Mouse (Mus musculus) heart, adult 2 months (tissue): ENCODE measurements around the gene Tchhl1. TPM values are rescaled to one million over a fixed set of nuclear protein-coding genes. Genes with fewer than 3 reads are reported as not detected.

Experiments
- DNase-seq, 2 experiments: peaks; one replicate each; pipeline ENCODE4 v3.0.0; 2021
- H3K27ac ChIP-seq: fragments of 200-600 bp; 2 replicates; pipeline ENCODE4 v1.8.1; 2022
- H3K27me3 ChIP-seq: fragments of 200-500 bp; 2 replicates; pipeline ENCODE4 v1.6.1; 2012; ENCODE audit warnings: mild to moderate bottlenecking, low read length, inconsistent platforms, mixed read lengths; ENCODE audit not compliant: control insufficient read depth, insufficient read depth
- H3K36me3 ChIP-seq: fragments of 200-500 bp; 2 replicates; pipeline ENCODE4 v1.6.1; 2012; ENCODE audit warnings: low read length, inconsistent platforms; ENCODE audit not compliant: control insufficient read depth, insufficient read depth
- H3K4me1 ChIP-seq: fragments of 200-500 bp; 2 replicates; pipeline ENCODE4 v1.6.1; 2011; ENCODE audit warnings: low read length; ENCODE audit not compliant: control insufficient read depth, insufficient read depth
- H3K4me3 ChIP-seq: fragments of 200-600 bp; 2 replicates; pipeline ENCODE4 v1.8.1; 2022
- H3K79me2 ChIP-seq: fragments of 200-500 bp; replicated peaks from 2 replicates; pipeline ENCODE4 v1.6.1; 2012; ENCODE audit warnings: mild to moderate bottlenecking, inconsistent platforms, low read length, moderate library complexity, mixed read lengths; ENCODE audit not compliant: control insufficient read depth, insufficient read depth
- H3K9ac ChIP-seq: fragments of 200-500 bp; 2 replicates; pipeline ENCODE4 v1.6.1; 2012; ENCODE audit warnings: low read depth, mild to moderate bottlenecking, control low read depth, inconsistent platforms, low read length, mixed read lengths
- CTCF ChIP-seq: fragments of 200-600 bp; IDR thresholded peaks from 2 replicates; pipeline ENCODE4 v1.8.1; 2022; ENCODE audit warnings: antibody characterized with exemption, mild to moderate bottlenecking, moderate library complexity
- EP300 ChIP-seq: fragments of 200-500 bp; IDR thresholded peaks from 2 replicates; pipeline ENCODE4 v1.6.1; 2011; ENCODE audit warnings: low read depth, low read length, control low read depth; ENCODE audit not compliant: insufficient read depth
- POLR2A ChIP-seq: fragments of 200-500 bp; IDR thresholded peaks from 2 replicates; pipeline ENCODE4 v1.6.1; 2011; ENCODE audit warnings: mild to moderate bottlenecking, low read depth, low read length, control low read depth; ENCODE audit not compliant: insufficient read depth
- WGBS: fragments of 180-500 bp; shearing (Covaris S2); methylation state at CpG from one replicate; pipeline ENCODE4 v1.1.7; 2018; 5-methylcytosine and 5-hydroxymethylcytosine counted together
- intact Hi-C: fragments of 180-260 bp; cut with DNase I; formaldehyde crosslinking; loops from one replicate; pipeline ENCODE4 v1.15.1; 2025
- microRNA-seq, 2 experiments: library from miRNA; unstranded; fragments of <30 nt; microRNA quantifications; one replicate each; pipeline ENCODE4 v1.2.0; 2021
- polyA plus RNA-seq: library from polyadenylated mRNA; depleted of rRNA; stranded (reverse); fragments of >200 nt; gene quantifications from 2 replicates; pipeline ENCODE4 v1.2.3, GENCODE M21; 2012; rRNA removed
- total RNA-seq, 2 experiments: library from RNA; stranded (reverse); gene quantifications; 2 replicates each; pipeline ENCODE4 v1.2.3; 2021

Tchhl1 gene
- total and polyA plus RNA-seq, 3 experiments = not detected

DNA sequence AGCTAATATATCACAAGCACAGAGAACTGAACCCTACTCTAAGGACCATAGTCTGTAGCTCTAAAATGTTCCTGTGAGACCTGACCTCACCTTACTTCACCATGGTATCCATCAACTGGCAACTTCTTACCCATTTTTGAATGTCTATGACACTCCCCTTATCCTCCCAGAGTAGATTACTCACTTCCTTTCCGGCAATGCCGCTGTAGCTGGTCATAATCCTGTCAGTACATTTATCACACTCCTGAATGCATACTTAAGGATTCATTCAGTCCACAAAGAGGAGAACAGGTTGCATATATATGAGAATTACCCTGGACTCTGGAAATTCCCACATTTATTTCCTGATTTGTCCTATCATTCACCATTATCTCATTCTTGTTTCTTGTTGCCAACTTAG, 48.8 kb downstream of the Tchhl1 start:
- Histone ChIP-seq H3K79me2 (no peaks in the 10 kb centered on the region), H3K4me3 (no peak overlapping the region), H3K27ac (no peak overlapping the region), H3K36me3 (no peaks in the 10 kb centered on the region), H3K9ac (no peak overlapping the region), H3K27me3 (no peaks in the 10 kb centered on the region), H3K4me1 (peaks cover 2% of the 10 kb centered on the region)
- no peak for TF ChIP-seq POLR2A
- 36% methylated on average over 2 of the region's 2 CpGs for WGBS
- intact Hi-C loops = no loop called here
- no peak for DNase-seq

DNA sequence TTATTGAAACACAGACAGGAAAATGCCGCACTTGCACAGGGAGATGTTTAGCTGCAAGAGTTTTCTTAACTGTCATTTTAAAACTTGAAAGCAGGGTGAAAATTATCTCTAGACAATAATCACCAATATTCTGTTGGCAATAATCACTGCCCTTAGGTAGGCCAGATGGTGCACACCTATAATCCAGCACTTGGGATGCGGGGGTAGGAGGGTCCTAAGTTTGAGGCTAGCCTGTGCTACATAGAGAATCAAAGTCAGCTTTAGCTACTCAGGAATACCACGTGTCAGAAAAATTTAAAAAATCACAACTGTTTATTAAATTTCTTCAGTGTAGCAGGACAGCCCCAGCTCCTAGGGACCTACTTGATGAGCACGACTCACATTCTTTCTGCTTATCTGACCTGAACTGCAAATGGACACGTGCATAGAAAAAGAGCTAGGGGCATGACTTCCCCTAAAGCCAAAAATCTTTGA, 51.3 kb downstream of the Tchhl1 start:
- peak overlapping the region; percentile 84 for H3K27ac ChIP-seq

DNA sequence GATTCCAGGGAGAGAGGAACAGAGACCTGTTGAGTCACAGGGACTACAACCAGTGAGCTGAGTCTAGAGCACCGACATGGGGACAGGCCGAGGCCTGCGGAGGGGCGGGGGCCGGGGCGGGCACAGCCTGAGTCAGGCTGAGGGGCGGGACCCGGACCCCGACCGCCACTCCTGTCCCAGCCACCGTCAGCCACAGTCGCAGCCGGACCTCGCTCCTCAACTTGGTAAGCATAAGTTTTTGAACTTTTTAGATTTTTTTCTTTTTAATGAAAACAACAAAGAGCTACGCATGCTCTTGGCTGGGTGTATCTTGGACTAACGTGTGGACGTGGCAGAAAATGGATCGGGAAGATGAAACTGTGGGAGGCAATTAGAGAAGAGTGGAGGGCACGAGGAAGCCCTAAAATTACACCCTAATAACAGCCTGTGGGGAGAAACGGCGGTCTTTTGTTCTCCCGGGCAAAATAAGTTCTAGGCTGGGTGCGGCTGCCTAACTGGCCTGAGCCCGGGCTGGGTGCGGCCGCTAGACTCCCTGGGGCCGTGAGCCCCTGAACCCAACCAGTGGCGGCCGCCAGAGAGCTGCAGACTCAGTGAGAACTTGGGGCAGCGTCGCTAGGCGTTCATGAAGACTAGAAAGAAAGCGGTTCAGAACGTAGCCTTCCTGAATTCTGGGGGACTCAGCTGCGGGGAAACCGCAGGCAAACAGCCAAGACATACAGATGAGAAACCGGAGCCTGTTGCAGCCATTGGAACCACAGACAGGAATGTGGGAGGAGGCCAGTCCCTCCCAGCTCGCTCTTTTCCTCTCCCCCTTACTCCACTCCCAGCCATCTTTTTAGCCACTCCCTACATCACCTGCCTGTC, 52.0 kb downstream of the Tchhl1 start, which contains the start of gene S100a11:
Gene S100a11, plus strand, starts transcription at position 159 of the 864 bp plus-strand sequence.
- Histone ChIP-seq H3K27me3 (no peaks in the 10 kb centered on the region), H3K9ac (peak within 1 kb of the TSS; percentile 81), H3K79me2 (no peaks in the 10 kb centered on the region), H3K36me3 (peaks cover 6% of the 10 kb centered on the region; the same call in 1 of the 2 replicates), H3K4me1 (peaks cover 7% of the 10 kb centered on the region), H3K27ac (peak within 1 kb of the TSS; percentile 84), H3K4me3 (peak within 1 kb of the TSS; percentile 72)
- intact Hi-C loops = no loop called here
- DNase-seq = peak; percentile 80 to 82
- TF ChIP-seq CTCF (peak; percentile 18; the same call in 1 of the 2 replicates), EP300 (0 out of 2 replicates have a peak, but pooled peaks have one; percentile 8), POLR2A (peak; percentile 92)
- under 1% methylated on average over 38 of the region's 38 CpGs for WGBS

More for the DNA sequence above, 51.3 kb downstream of the Tchhl1 start:
- H3K79me2 ChIP-seq = no peaks in the 10 kb centered on the region
- TF ChIP-seq POLR2A (no peak), CTCF (no peak), EP300 (no peak)
- peaks cover 6% of the 10 kb centered on the region; the same call in 1 of the 2 replicates for H3K36me3 ChIP-seq
- H3K9ac ChIP-seq = no peak overlapping the region
- WGBS = 53% methylated on average over 5 of the region's 5 CpGs
- intact Hi-C loops = no loop called here
- DNase-seq = no peak
- H3K27me3 ChIP-seq = no peaks in the 10 kb centered on the region
- H3K4me3 ChIP-seq = peak overlapping the region; percentile 72
- H3K4me1 ChIP-seq = peaks cover 7% of the 10 kb centered on the region

Small RNA genes within 50 kb of the gene (microRNA-seq; reads per million reads assigned to microRNA genes)
- 0 reads per million in 2 experiments for gene Gm22752

Other genes with a start within 250 kb of the Tchhl1 start
- not detected for gene Flg, start 195.2 kb upstream of the Tchhl1 start, total RNA-seq
- gene Flg, start 195.2 kb upstream of the Tchhl1 start, polyA plus RNA-seq = not detected in 2 replicates
- under 1 TPM in 1 of 2 experiments, not detected in 1; 0.03 TPM for gene Hrnr, start 149.0 kb upstream of the Tchhl1 start, total RNA-seq
- gene Hrnr, start 149.0 kb upstream of the Tchhl1 start, polyA plus RNA-seq = not detected in 2 replicates
- gene Rptn, start 75.1 kb upstream of the Tchhl1 start, total RNA-seq = not detected
- 0.02 TPM in 1 of 2 replicates, not detected in the other for gene Rptn, start 75.1 kb upstream of the Tchhl1 start, polyA plus RNA-seq
- gene Tchh, start 26.4 kb upstream of the Tchhl1 start, total RNA-seq = under 1 TPM; 0.08 to 0.14 TPM
- 0.02 TPM in 1 of 2 replicates, not detected in the other for gene Tchh, start 26.4 kb upstream of the Tchhl1 start, polyA plus RNA-seq
- 10 to 100 TPM; 72.5 to 73.7 TPM for gene S100a11, start 51.7 kb downstream of the Tchhl1 start, total RNA-seq
- gene S100a11, start 51.7 kb downstream of the Tchhl1 start, polyA plus RNA-seq = 89.9 and 99.1 TPM in 2 replicates
- gene S100a10, start 86.3 kb downstream of the Tchhl1 start, total RNA-seq = 10 to 100 TPM; 70.5 to 93.9 TPM
- gene S100a10, start 86.3 kb downstream of the Tchhl1 start, polyA plus RNA-seq = 41.9 and 47.3 TPM in 2 replicates
- gene Tdpoz2, start 183.9 kb downstream of the Tchhl1 start, total RNA-seq = not detected
- gene Tdpoz2, start 183.9 kb downstream of the Tchhl1 start, polyA plus RNA-seq = not detected in 2 replicates
- gene Tdpoz1, start 207.6 kb downstream of the Tchhl1 start, total RNA-seq = not detected
- not detected in 2 replicates for gene Tdpoz1, start 207.6 kb downstream of the Tchhl1 start, polyA plus RNA-seq
- not detected for gene Gm37596, start 224.3 kb downstream of the Tchhl1 start, total RNA-seq
- gene Gm37596, start 224.3 kb downstream of the Tchhl1 start, polyA plus RNA-seq = not detected in 2 replicates